Mouse (Mus musculus): ENCODE results near the gene Hsd17b12.

DNA sequence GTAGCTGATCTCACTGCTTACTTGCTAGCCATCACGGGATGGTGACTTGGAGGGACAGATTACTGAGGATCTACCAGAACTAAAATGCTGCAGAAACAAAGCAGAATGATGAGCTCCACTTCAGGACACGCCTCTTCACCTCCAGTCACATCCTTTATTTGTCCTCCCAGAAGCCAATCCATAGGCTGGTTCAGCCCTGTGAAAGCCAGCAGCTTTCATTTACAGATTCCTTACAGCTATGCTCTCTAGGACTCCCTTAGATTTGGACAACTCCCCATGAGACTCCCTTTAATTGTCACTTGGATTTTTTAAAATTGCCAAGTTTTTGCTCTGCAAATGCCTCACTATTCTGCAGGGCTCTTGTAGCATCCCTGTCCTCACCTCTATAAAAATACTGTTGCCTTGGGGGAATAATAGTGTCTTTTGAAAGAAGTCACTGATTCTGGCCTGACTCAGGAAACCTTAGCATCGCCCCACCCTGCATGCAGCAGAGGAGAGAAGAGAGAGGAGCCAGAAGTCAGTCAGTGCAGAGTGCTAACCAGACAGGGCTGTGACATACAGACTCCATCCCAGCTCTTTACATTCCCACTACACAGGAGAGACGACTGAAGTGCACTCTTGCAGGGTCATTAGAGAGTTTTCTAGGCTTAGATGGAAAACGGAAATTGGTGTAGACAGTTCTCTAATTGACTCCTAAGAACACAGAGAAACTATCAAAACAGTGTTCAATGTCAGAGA is 108.9 kb downstream of the Hsd17b12 start:
- no peak for TF ChIP-seq FLI1 (IDR thresholded peaks at IDR 0.05; ENCODE audit: low read length)
- TF ChIP-seq GATA1 (IDR thresholded peaks at IDR 0.05; ENCODE audit: borderline replicate concordance, low read length), result no peak
